Mouse (Mus musculus) MEL (cell line): Measurements from ENCODE around the gene Zfp949. TPM values are rescaled to one million over a fixed set of nuclear protein-coding genes. Genes with fewer than 3 reads are reported as not detected.
"Not testable (repeated sequence)": the region's sequence is repeated elsewhere in the genome, so short reads cannot be mapped to it uniquely, and the experiment has no call there.

Experiments used
- DNase-seq: peaks from one replicate; pipeline ENCODE4 v3.0.0; 2011; ENCODE audit warnings: low read depth, low spot score
- H3K27ac ChIP-seq: 2 replicates; pipeline ENCODE4 v1.5.1; 2012; ENCODE audit warnings: low read depth, mild to moderate bottlenecking, control low read depth, low read length, moderate library complexity; ENCODE audit not compliant: control insufficient read depth
- H3K27me3 ChIP-seq, 2 experiments: fragments of 150-350 bp in 1 of 2; sonication (generic) in 1 of 2; 2 replicates each; pipeline ENCODE4 v1.6.1; 2012; ENCODE audit warnings: low read length in 2 of 2, mild to moderate bottlenecking in 2 of 2, improper control_type of control experiment in 1 of 2, moderate library complexity in 1 of 2; ENCODE audit not compliant: insufficient read depth in 2 of 2, control insufficient read depth in 1 of 2
- H3K36me3 ChIP-seq, 2 experiments: 2 replicates each; pipeline ENCODE4 v1.6.1; 2012 to 2014; ENCODE audit warnings: low read length in 2 of 2, improper control_type of control experiment in 1 of 2, inconsistent platforms in 1 of 2, mild to moderate bottlenecking in 1 of 2; ENCODE audit not compliant: insufficient read depth in 2 of 2, control insufficient read depth in 1 of 2
- H3K4me1 ChIP-seq, 2 experiments: fragments of 150-350 bp in 1 of 2; sonication (generic) in 1 of 2; 2 replicates each; pipeline ENCODE4 v1.6.1; 2012; ENCODE audit warnings: low read length in 2 of 2, improper control_type of control experiment in 1 of 2, mild to moderate bottlenecking in 1 of 2; ENCODE audit not compliant: insufficient read depth in 2 of 2, control insufficient read depth in 1 of 2
- H3K4me3 ChIP-seq, 2 experiments: fragments of 150-350 bp in 1 of 2; sonication (generic) in 1 of 2; 2 replicates each; pipeline ENCODE4 v1.5.1; 2012; ENCODE audit warnings: low read depth in 2 of 2, low read length in 2 of 2, mild to moderate bottlenecking in 2 of 2, moderate library complexity in 2 of 2, control low read depth in 1 of 2, improper control_type of control experiment in 1 of 2; ENCODE audit not compliant: control insufficient read depth in 1 of 2, insufficient read depth in 1 of 2
- H3K79me2 ChIP-seq: 2 replicates; pipeline ENCODE4 v1.6.1; 2012; ENCODE audit warnings: mild to moderate bottlenecking, low read length, moderate library complexity; ENCODE audit not compliant: control insufficient read depth, poor library complexity, insufficient read depth
- H3K9ac ChIP-seq: 2 replicates; pipeline ENCODE4 v1.6.1; 2012; ENCODE audit warnings: low read depth, mild to moderate bottlenecking, control low read depth, low read length, moderate library complexity; ENCODE audit not compliant: control insufficient read depth, poor library complexity, severe bottlenecking
- H3K9me3 ChIP-seq: fragments of 150-350 bp; sonication (generic); replicated peaks from 2 replicates; pipeline ENCODE4 v1.6.1; 2012; ENCODE audit warnings: mild to moderate bottlenecking, low read length, improper control_type of control experiment, moderate library complexity; ENCODE audit not compliant: insufficient read depth
- POLR2A ChIP-seq, 2 experiments: IDR thresholded peaks; 2 replicates each; pipeline ENCODE4 v1.6.1; 2011 to 2012; ENCODE audit warnings: low read length in 2 of 2, mild to moderate bottlenecking in 2 of 2, control low read depth in 1 of 2, improper control_type of control experiment in 1 of 2, low read depth in 1 of 2, moderate library complexity in 1 of 2; ENCODE audit not compliant: control insufficient read depth in 1 of 2, insufficient read depth in 1 of 2, poor library complexity in 1 of 2
- polyA plus RNA-seq, 2 experiments: library from polyadenylated mRNA; stranded (reverse) in 1 of 2; unstranded in 1 of 2; fragments of >175 nt in 1 of 2; fragments of >200 nt in 1 of 2; gene quantifications; 2 replicates each; pipeline versions ENCODE4 v1.2.1 to v1.2.4; 2012; ENCODE audit warnings: low replicate concordance in 2 of 2, low read depth in 1 of 2; ENCODE audit not compliant: insufficient read length in 2 of 2, insufficient read depth in 1 of 2, missing spikeins in 1 of 2
- total RNA-seq: library from RNA; depleted of rRNA; stranded (reverse); fragments of 300-350 nt; gene quantifications from 2 replicates; pipeline ENCODE4 v1.2.3, GENCODE M21; 2012; rRNA removed

The Zfp949 gene
- total and polyA plus RNA-seq, 3 experiments, result 4.5 to 4.6 TPM; not detected in 1

- DNase-seq, result peak; percentile 46
- not testable (repeated sequence) for H3K4me1 ChIP-seq, H3K79me2 ChIP-seq, H3K9me3 ChIP-seq, H3K27ac ChIP-seq, H3K27me3 ChIP-seq, H3K36me3 ChIP-seq
- TF ChIP-seq POLR2A (IDR thresholded peaks at IDR 0.05; ENCODE audit: control insufficient read depth in 1 of 2, insufficient read depth in 1 of 2, low read depth in 1 of 2, low read length in 2 of 2, poor library complexity in 1 of 2), result peak in 1 of 2 experiments; percentile 42; a peak in 1 of 4 replicates
- Histone ChIP-seq H3K4me3 (peak overlapping the region; percentile 13 to 58), H3K9ac (peak overlapping the region; percentile 52)
Observed at GRCm38 (mm10) chr9:88599206-88600162, 51.7 kb downstream of the Zfp949 start.

Other genes starting within 250 kb of the Zfp949 start
- 0.03 and 0.12 TPM in 2 replicates for gene Nt5e, start 220.8 kb upstream of the Zfp949 start, total RNA-seq
- gene Nt5e, start 220.8 kb upstream of the Zfp949 start, polyA plus RNA-seq, result under 1 TPM in 1 of 2 experiments, not detected in 1; 0.19 TPM
- gene Snx14, start 109.1 kb upstream of the Zfp949 start, total RNA-seq, result 11.1 and 12.7 TPM in 2 replicates
- 10 to 100 TPM; 16.9 to 83.1 TPM for gene Snx14, start 109.1 kb upstream of the Zfp949 start, polyA plus RNA-seq
- 0.46 TPM in 1 of 2 replicates, not detected in the other for gene Gm20537, start 91.4 kb upstream of the Zfp949 start, total RNA-seq
- 10 to 100 TPM in 1 of 2 experiments, not detected in 1; 18.2 TPM for gene Gm20537, start 91.4 kb upstream of the Zfp949 start, polyA plus RNA-seq
- gene Syncrip, start 65.4 kb upstream of the Zfp949 start, total RNA-seq, result 153 and 156 TPM in 2 replicates
- 100 to 1,000 TPM; 125 to 162 TPM for gene Syncrip, start 65.4 kb upstream of the Zfp949 start, polyA plus RNA-seq
- not detected in 2 replicates for gene Trim43a, start 32.9 kb downstream of the Zfp949 start, total RNA-seq
- gene Trim43a, start 32.9 kb downstream of the Zfp949 start, polyA plus RNA-seq, result not detected
- gene Mthfsl, start 172.3 kb downstream of the Zfp949 start, total RNA-seq, result 3.2 and 4.0 TPM in 2 replicates
- 1 to 10 TPM in 1 of 2 experiments, not detected in 1; 5.6 TPM for gene Mthfsl, start 172.3 kb downstream of the Zfp949 start, polyA plus RNA-seq
- 0.19 and 0.59 TPM in 2 replicates for gene Bcl2a1d, start 183.9 kb downstream of the Zfp949 start, total RNA-seq
- not detected for gene Bcl2a1d, start 183.9 kb downstream of the Zfp949 start, polyA plus RNA-seq